Mouse (Mus musculus) heart, embryonic 16.5 days (tissue): ENCODE measurements around the gene Lrp6. TPM values are rescaled to one million over a fixed set of nuclear protein-coding genes. Genes with fewer than 3 reads are reported as not detected.

Experiments
- ATAC-seq: fragments of 200-750 bp; cut with Nextera tagmentation; replicated peaks from 2 replicates; pipeline ENCODE4 v1.8.0; 2017; ENCODE audit warnings: moderate number of reproducible peaks; ENCODE audit not compliant: insufficient read depth, low FRiP score; ENCODE audit errors: extremely low read depth
- H3K27ac ChIP-seq: fragments of 300-500 bp; sonication (generic); 2 replicates; pipeline ENCODE4 v1.5.1; 2014; ENCODE audit warnings: mild to moderate bottlenecking, low read length, control low read depth, moderate library complexity
- H3K27me3 ChIP-seq: fragments of 300-500 bp; sonication (generic); 2 replicates; pipeline ENCODE4 v1.6.1; 2014; ENCODE audit warnings: low read length, mixed read lengths; ENCODE audit not compliant: control insufficient read depth, insufficient read depth
- H3K36me3 ChIP-seq: fragments of 300-500 bp; sonication (generic); 2 replicates; pipeline ENCODE4 v1.6.1; 2014; ENCODE audit not compliant: control insufficient read depth, insufficient read depth
- H3K4me1 ChIP-seq: fragments of 300-500 bp; sonication (generic); 2 replicates; pipeline ENCODE4 v1.6.1; 2014; ENCODE audit warnings: low read length, mixed read lengths; ENCODE audit not compliant: control insufficient read depth, insufficient read depth
- H3K4me2 ChIP-seq: fragments of 300-500 bp; sonication (generic); 2 replicates; pipeline ENCODE4 v1.6.1; 2014; ENCODE audit warnings: low read depth, mild to moderate bottlenecking, control low read depth, low read length
- H3K4me3 ChIP-seq: fragments of 300-500 bp; sonication (generic); 2 replicates; pipeline ENCODE4 v1.5.1; 2014; ENCODE audit warnings: mild to moderate bottlenecking, control low read depth, low read length
- H3K9ac ChIP-seq: fragments of 300-500 bp; sonication (generic); 2 replicates; pipeline ENCODE4 v1.6.1; 2014; ENCODE audit warnings: low read length, control low read depth
- H3K9me3 ChIP-seq: fragments of 300-500 bp; sonication (generic); replicated peaks from 2 replicates; pipeline ENCODE4 v1.6.1; 2016; ENCODE audit warnings: low read length; ENCODE audit not compliant: control insufficient read depth
- WGBS: fragments of 180-500 bp; shearing (Covaris S2); extraction: QIAGEN DNeasy Blood & Tissue Kit; methylation state at CpG from one replicate; pipeline ENCODE4 v1.1.7; 2014; 5-methylcytosine and 5-hydroxymethylcytosine counted together
- polyA plus RNA-seq: library from polyadenylated mRNA; unstranded; fragments of >200 nt; fragmentation: Nextera tagmentation; extraction: Ambion mirVana; gene quantifications from 2 replicates; pipeline ENCODE4 v1.2.1, GENCODE M21; 2015

Gene Lrp6
- polyA plus RNA-seq, 1 experiment from 2014 or later, result 21.1 TPM

DNA sequence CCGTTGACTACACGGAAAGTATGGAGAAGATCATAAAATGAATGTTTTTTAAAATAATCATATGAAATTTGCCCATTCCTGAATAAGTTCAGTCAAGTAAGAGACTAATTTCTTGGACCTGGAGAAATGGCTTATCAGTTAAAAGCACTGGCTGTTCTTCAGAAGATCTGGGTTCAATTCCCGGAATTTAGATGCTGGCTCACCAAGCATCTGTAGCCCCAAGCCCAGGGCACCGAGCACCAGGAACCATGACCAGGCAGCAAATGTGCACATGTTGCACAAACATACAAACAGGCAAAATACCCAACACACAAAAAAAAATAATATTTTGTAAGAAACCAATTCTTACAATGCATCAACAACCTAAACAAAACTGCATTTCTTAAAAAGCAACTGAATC is 37.4 kb downstream of the Lrp6 start:
- no peaks in the 10 kb centered on the region for H3K27me3 ChIP-seq
- no peak overlapping the region for H3K4me2 ChIP-seq
- no peak overlapping the region for H3K27ac ChIP-seq
- H3K4me3 ChIP-seq, result no peak overlapping the region
- H3K9ac ChIP-seq, result no peak overlapping the region
- WGBS, result 84% methylated on average over 4 of the region's 4 CpGs
- peaks cover 34% of the 10 kb centered on the region for H3K4me1 ChIP-seq
- peaks cover 3% of the 10 kb centered on the region; the same call in 1 of the 2 replicates for H3K9me3 ChIP-seq
- ATAC-seq, result no peak
- H3K36me3 ChIP-seq, result peaks cover 6% of the 10 kb centered on the region

- no peak overlapping the region for H3K4me2 ChIP-seq
- H3K9me3 ChIP-seq, result peaks cover 3% of the 10 kb centered on the region; the same call in 1 of the 2 replicates
- ATAC-seq, result no peak
- H3K9ac ChIP-seq, result no peak overlapping the region
- WGBS, result 93% methylated on average over 7 of the region's 7 CpGs
- no peaks in the 10 kb centered on the region for H3K27me3 ChIP-seq
- peaks cover 34% of the 10 kb centered on the region for H3K4me1 ChIP-seq
- H3K36me3 ChIP-seq, result peaks cover 6% of the 10 kb centered on the region
- no peak overlapping the region for H3K4me3 ChIP-seq
- no peak overlapping the region for H3K27ac ChIP-seq
These were observed 38.4 kb downstream of the Lrp6 start for GRCm38 (mm10) chr6:134528396-134528795.

GRCm38 (mm10) chr6:134527596-134528128 is 39.1 kb downstream of the Lrp6 start:
- H3K36me3 ChIP-seq, result peaks cover 6% of the 10 kb centered on the region
- no peaks in the 10 kb centered on the region for H3K27me3 ChIP-seq
- H3K9ac ChIP-seq, result no peak overlapping the region
- 32% methylated on average over 6 of the region's 6 CpGs for WGBS
- H3K27ac ChIP-seq, result no peak overlapping the region
- H3K4me2 ChIP-seq, result no peak overlapping the region
- ATAC-seq, result no peak
- peaks cover 3% of the 10 kb centered on the region; the same call in 1 of the 2 replicates for H3K9me3 ChIP-seq
- no peak overlapping the region for H3K4me3 ChIP-seq
- H3K4me1 ChIP-seq, result peaks cover 30% of the 10 kb centered on the region

DNA sequence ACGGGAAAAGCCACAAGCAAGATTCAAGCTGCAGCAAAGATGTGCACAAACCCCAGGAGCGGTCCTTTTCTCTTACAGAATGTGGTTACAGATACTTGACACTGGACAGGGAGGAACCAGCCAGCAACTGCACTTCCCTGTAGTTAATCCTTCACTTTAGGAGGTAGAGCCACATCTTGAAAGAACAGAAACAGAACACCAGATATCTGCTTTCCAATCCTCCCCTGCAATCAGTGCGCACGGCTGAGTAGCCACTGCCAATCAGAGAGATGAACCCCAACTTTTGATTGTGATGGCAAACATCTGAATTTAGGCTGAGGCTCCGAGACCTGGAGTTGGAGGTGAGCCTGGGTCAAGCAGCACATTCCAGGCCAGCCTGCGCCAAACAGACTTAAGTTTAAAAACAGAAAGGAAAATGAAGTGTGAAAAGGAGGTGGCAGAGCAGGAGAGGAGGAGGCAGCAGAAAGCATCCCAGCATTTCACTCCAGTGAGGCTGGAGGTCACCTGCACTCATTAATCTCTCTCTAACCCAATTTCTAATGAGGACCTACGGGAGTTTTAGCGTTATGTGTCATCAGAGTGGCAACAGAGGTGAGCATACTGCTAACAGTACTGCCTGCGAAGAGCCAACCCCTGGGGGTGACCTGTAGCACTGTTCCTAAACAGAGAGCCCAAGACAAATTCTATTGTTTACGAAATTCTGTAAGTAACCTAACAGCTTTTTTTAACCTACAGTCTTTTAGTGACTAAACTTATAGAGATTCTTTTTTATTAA is 39.8 kb downstream of the Lrp6 start:
- Histone ChIP-seq H3K4me2 (no peak overlapping the region), H3K27ac (no peak overlapping the region), H3K9me3 (peaks cover 3% of the 10 kb centered on the region; the same call in 1 of the 2 replicates), H3K27me3 (no peaks in the 10 kb centered on the region), H3K9ac (no peak overlapping the region), H3K4me3 (no peak overlapping the region), H3K4me1 (peaks cover 30% of the 10 kb centered on the region), H3K36me3 (peaks cover 6% of the 10 kb centered on the region)
- ATAC-seq, result no peak
- WGBS, result 50% methylated on average over 10 of the region's 10 CpGs

DNA sequence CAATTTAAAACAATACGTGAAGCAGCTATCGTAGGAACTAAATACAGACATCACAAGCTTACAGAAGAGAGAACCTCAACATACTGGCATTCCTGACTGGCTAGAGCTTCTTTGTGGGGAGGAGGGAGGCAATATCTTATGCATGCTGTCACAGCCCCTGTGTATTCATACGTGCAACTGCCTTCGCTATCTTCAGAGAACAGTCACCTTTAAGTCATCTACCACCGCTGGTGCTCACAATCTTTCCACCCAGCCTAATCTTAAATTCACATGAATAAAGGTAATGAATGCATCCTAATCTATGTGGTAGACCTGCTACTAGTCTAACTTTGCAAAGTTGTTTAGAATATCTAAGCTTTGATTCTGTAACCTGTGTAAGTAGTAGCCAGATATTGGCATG is 40.5 kb downstream of the Lrp6 start:
- no peak overlapping the region for H3K4me3 ChIP-seq
- no peak overlapping the region for H3K9ac ChIP-seq
- H3K27ac ChIP-seq, result no peak overlapping the region
- H3K4me1 ChIP-seq, result peaks cover 30% of the 10 kb centered on the region
- peaks cover 3% of the 10 kb centered on the region; the same call in 1 of the 2 replicates for H3K9me3 ChIP-seq
- WGBS, result 48% methylated on average over 5 of the region's 5 CpGs
- H3K27me3 ChIP-seq, result no peaks in the 10 kb centered on the region
- H3K36me3 ChIP-seq, result peaks cover 6% of the 10 kb centered on the region
- ATAC-seq, result no peak
- H3K4me2 ChIP-seq, result no peak overlapping the region

- Histone ChIP-seq H3K4me2 (no peak overlapping the region), H3K27ac (no peak overlapping the region), H3K27me3 (no peaks in the 10 kb centered on the region), H3K4me1 (peaks cover 12% of the 10 kb centered on the region), H3K9ac (no peak overlapping the region), H3K9me3 (no peaks in the 10 kb centered on the region), H3K4me3 (no peak overlapping the region), H3K36me3 (peaks cover 8% of the 10 kb centered on the region)
- no peak for ATAC-seq
- 68% methylated on average over 10 of the region's 10 CpGs for WGBS
These were observed 45.4 kb downstream of the Lrp6 start for GRCm38 (mm10) chr6:134521411-134521810.

- Histone ChIP-seq H3K9me3 (no peaks in the 10 kb centered on the region), H3K4me3 (no peak overlapping the region), H3K36me3 (peaks cover 8% of the 10 kb centered on the region), H3K27ac (no peak overlapping the region), H3K4me1 (peaks cover 7% of the 10 kb centered on the region), H3K4me2 (no peak overlapping the region), H3K27me3 (no peaks in the 10 kb centered on the region), H3K9ac (no peak overlapping the region)
- 63% methylated on average over 3 of the region's 3 CpGs for WGBS
- ATAC-seq, result no peak
These were observed 45.9 kb downstream of the Lrp6 start for GRCm38 (mm10) chr6:134520821-134521220.

DNA sequence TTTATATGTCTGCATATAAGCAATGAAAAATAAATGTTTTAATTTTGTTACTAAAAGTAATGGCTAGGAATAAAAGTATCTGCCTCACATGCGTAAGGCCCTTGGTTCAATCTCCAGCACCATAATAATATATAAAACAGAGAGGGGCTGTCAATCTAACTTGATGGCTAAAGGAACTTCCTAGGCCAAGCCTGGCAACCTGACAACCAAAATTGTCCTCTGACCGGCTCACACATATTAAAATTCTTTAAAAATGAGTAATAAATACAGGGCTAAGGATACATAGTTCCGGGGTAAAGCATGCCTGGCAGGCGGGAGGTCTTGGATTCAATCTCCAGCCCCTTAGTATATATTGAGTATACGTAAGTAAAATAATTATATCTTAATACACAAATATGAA is 48.3 kb downstream of the Lrp6 start:
- no peak for ATAC-seq
- no peak overlapping the region for H3K4me2 ChIP-seq
- H3K9ac ChIP-seq, result no peak overlapping the region
- no peak overlapping the region for H3K4me3 ChIP-seq
- no peak overlapping the region for H3K27ac ChIP-seq
- no peaks in the 10 kb centered on the region for H3K9me3 ChIP-seq
- H3K27me3 ChIP-seq, result no peaks in the 10 kb centered on the region
- peaks cover 8% of the 10 kb centered on the region for H3K36me3 ChIP-seq
- peaks cover 3% of the 10 kb centered on the region for H3K4me1 ChIP-seq
- WGBS, result 80% methylated on average over 5 of the region's 5 CpGs

- 77% methylated on average over 4 of the region's 4 CpGs for WGBS
- no peak overlapping the region for H3K9ac ChIP-seq
- H3K27me3 ChIP-seq, result no peaks in the 10 kb centered on the region
- no peak overlapping the region for H3K4me3 ChIP-seq
- peaks cover 3% of the 10 kb centered on the region for H3K4me1 ChIP-seq
- no peak for ATAC-seq
- H3K9me3 ChIP-seq, result no peaks in the 10 kb centered on the region
- H3K4me2 ChIP-seq, result no peak overlapping the region
- H3K27ac ChIP-seq, result no peak overlapping the region
- H3K36me3 ChIP-seq, result peaks cover 8% of the 10 kb centered on the region
These were observed 49.6 kb downstream of the Lrp6 start for GRCm38 (mm10) chr6:134517141-134517540.
